Mouse (Mus musculus) gastrocnemius, adult 18-20 months (tissue): ENCODE results near the gene Lrrc4. TPM values are rescaled to one million over a fixed set of nuclear protein-coding genes. Genes with fewer than 3 reads are reported as not detected.

Source experiments
- DNase-seq: peaks from one replicate; pipeline ENCODE4 v3.0.0; 2021; ENCODE audit warnings: low spot score
- total RNA-seq, 2 experiments: library from RNA; stranded (reverse); gene quantifications; 2 replicates each; pipeline ENCODE4 v1.2.3; 2021

Lrrc4 gene
- total RNA-seq, 2 experiments from 2014 or later, result 0.39 to 0.40 TPM

DNA sequence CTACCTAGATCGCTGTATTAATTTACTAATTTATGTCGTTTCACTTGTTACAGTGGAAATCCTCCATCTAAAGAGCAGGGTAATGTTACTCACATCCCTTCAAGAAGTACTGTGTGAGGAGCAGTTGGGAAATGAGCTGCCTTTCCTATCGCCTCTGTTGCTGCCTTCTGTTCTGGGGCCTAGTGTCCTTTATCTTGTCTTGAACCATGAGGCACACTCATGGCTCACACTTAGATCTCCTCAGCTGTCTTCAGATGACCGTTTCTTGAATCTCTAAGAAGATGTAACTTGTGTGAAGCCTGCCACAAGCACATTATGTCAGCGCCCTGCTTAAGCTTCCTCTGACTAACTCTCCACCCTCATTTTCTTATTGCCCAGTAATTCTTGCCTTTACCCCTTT is 209.6 kb downstream of the Lrrc4 start:
- DNase-seq, result no peak

DNA sequence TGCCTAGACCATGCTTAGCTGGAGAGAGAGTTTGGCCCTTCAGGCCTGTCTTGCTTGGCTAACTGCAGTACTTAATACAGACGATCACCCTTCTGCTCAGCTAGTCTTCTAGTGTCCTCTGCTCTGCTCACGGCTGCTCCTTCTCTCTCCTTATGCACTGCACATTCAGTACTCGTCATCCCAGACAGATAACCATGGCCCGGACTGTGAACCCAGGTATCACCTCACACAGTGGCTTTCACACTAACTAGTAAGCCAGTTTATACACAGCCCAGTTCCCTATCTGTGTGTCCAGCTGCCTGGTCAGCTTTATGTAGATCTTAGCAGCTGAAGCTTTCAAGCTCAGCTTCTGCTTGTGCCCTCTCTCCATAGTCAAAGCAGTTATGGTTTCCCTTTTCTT is 210.1 kb downstream of the Lrrc4 start:
- no peak for DNase-seq

- DNase-seq, result peak; percentile 54
Measured at GRCm38 (mm10) chr6:28618751-28619153, 212.8 kb downstream of the Lrrc4 start.

DNA sequence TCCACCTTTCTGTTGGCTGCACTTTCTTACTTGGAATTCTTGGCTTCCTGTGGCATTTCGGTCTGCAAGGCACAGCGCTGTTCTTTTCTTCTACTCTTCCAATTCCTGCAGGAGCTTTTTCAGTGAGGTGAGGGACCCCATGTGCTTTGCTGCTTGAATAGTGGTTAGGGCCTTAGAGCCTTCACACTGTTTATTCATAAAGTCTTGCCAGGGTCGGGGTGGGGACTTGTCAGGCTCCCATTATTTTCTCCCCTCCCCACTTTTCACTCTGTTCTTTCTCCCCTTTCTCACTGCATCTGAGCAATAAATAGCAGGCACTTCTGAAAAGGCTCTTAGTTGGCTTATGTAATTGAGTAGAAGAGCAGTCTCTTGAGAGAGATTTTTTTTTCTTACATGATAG is 213.2 kb downstream of the Lrrc4 start:
- no peak for DNase-seq

DNA sequence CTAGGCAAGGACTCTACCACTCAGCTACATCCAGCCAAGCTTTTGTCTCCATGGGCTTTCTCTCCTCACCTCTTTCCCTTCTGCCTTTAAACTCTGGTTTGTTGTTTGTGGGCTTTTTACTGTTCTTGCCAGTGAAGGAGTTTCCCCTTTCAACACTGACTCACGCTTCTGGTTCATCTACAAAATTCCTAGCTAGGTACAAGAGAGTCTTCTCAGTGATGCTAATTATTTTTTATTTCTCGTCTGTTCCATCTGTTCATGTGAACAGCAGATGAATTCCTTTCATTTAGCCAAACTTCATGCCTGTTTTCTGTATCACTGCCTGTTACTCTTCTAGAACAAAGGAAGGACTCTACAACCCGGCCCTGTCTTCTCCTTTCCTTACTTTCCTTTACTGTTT is 215.6 kb downstream of the Lrrc4 start:
- DNase-seq, result no peak

GRCm38 (mm10) chr6:28615408-28615807 is 216.1 kb downstream of the Lrrc4 start:
- no peak for DNase-seq

GRCm38 (mm10) chr6:28614856-28615255 is 216.7 kb downstream of the Lrrc4 start:
- no peak for DNase-seq

DNA sequence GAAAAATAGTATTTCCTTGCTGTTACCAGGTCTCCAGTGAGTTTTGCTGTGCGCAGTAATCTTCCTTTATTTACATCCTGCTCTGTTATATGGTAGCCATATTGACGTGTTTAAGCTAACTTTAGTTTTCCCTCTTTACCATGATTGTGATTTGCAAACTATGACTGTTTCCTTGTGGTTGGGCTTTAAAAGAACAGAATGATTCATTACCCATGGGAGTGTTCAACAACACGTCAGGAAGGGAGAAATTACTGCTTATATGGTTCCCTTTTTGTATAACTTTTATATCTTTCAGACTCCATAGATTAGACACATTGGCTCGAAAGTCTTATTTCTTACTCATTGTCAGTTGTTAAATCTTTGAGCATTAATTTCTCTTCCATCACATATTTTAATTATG is 218.1 kb downstream of the Lrrc4 start:
- no peak for DNase-seq

Other genes with a start within 250 kb of the Lrrc4 start
- 10 to 100 TPM in 1 of 2 experiments, under 1 TPM in 1; 0.48 to 13.2 TPM for gene Lep, start 228.5 kb upstream of the Lrrc4 start, total RNA-seq